Mouse (Mus musculus) lung, adult 2 months (tissue): ENCODE measurements around the gene Epb41l4b. TPM values are rescaled to one million over a fixed set of nuclear protein-coding genes. Genes with fewer than 3 reads are reported as not detected.

ENCODE experiments used
- DNase-seq: peaks from one replicate; pipeline ENCODE4 v3.0.0; 2022
- H3K4me1 ChIP-seq: fragments of 200-500 bp; 2 replicates; pipeline ENCODE4 v1.6.1; 2011; ENCODE audit warnings: low read length; ENCODE audit not compliant: control insufficient read depth, insufficient read depth
- H3K4me3 ChIP-seq: fragments of 200-500 bp; replicated peaks from 2 replicates; pipeline ENCODE3; 2011; ENCODE audit warnings: low read depth, mild to moderate bottlenecking, control low read depth, low read length; ENCODE audit errors: extremely low read depth
- CTCF ChIP-seq: fragments of 200-500 bp; IDR thresholded peaks from 2 replicates; pipeline ENCODE4 v1.5.1; 2011; ENCODE audit warnings: mild to moderate bottlenecking, low read length, control low read depth; ENCODE audit not compliant: insufficient read depth
- POLR2A ChIP-seq: fragments of 200-500 bp; IDR thresholded peaks from 2 replicates; pipeline ENCODE4 v1.6.1; 2011; ENCODE audit warnings: low read depth, mild to moderate bottlenecking, control low read depth, low read length, borderline replicate concordance; ENCODE audit errors: extremely low read depth
- WGBS: fragments of 180-500 bp; shearing (Covaris S2); methylation state at CpG from one replicate; pipeline ENCODE4 v1.1.7; 2018; 5-methylcytosine and 5-hydroxymethylcytosine counted together
- polyA plus RNA-seq: library from polyadenylated mRNA; depleted of rRNA; stranded (reverse); fragments of >200 nt; gene quantifications from 2 replicates; pipeline ENCODE4 v1.2.3, GENCODE M21; 2012

The Epb41l4b gene
- polyA plus RNA-seq, 1 experiment: 28.9 TPM

DNA sequence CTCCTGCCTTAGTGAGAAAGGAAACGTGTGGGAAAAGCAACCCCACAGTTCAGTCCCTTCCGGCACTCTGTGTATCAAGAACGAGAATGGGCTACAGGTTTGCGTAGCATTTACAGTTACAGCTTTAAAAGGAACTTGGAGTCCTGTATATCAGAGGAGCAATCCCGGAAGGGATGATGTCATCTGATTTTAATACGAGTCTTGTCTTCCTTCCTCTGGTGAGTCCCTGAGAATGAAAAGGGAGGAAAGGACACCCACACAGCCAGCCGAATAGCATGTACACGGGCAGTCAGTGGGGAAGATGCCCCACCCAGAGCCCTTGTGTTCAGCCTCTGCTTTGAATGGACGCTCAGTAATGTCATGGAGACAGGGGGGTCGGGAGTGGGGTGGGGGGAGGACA, 115.3 kb downstream of the Epb41l4b start:
- 27% methylated on average over 10 of the region's 10 CpGs for WGBS
- no peaks in the 10 kb centered on the region for H3K4me1 ChIP-seq
- no peak overlapping the region for H3K4me3 ChIP-seq
- no peak for TF ChIP-seq POLR2A
- DNase-seq: no peak

DNA sequence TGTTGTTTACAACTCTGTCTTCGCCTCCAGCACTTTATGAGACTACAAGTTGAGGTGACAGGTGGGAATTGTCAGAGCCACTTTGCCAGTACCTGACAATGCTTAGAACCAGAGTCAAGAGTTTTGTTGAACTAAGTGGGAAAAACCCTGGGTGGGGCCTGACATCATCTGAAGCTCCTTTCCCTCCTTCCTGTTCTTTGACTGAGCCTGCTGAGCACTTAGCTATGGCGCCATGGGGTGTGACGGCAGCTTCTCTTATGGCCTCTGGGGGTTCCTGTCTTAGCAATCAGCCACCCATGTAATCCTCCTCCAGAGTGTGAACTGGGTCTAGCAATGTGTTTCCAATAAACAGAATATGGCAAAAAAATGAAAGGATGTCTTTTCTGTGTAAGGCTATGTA, 119.7 kb downstream of the Epb41l4b start:
- DNase-seq: no peak
- no peak for TF ChIP-seq POLR2A
- no peak for TF ChIP-seq CTCF
- 58% methylated on average over 3 of the region's 3 CpGs for WGBS
- Histone ChIP-seq H3K4me1 (no peaks in the 10 kb centered on the region), H3K4me3 (no peak overlapping the region)

DNA sequence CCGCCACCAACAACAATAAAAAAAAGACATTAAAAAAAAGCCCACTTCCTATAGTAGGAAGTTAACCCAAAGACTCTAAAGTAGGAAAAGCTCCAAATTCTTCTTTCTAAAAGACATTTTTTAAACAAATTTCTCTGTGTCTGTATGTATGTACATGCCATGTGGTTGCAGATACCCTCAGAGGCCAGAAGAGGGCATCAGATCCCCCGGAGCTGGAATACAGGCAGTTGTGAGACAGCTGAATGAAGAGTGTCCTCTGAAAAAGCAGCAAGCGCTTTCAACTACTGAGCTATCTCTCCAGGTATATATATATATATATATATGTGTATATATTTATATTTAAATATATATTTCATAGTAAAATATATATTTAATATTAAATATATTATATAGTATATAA, 121.9 kb downstream of the Epb41l4b start:
- TF ChIP-seq POLR2A (no peak), CTCF (0 out of 2 replicates have a peak, but pooled peaks have one; percentile 10)
- 81% methylated on average over 3 of the region's 3 CpGs for WGBS
- DNase-seq: no peak
- H3K4me1 ChIP-seq: no peaks in the 10 kb centered on the region
- no peak overlapping the region for H3K4me3 ChIP-seq

DNA sequence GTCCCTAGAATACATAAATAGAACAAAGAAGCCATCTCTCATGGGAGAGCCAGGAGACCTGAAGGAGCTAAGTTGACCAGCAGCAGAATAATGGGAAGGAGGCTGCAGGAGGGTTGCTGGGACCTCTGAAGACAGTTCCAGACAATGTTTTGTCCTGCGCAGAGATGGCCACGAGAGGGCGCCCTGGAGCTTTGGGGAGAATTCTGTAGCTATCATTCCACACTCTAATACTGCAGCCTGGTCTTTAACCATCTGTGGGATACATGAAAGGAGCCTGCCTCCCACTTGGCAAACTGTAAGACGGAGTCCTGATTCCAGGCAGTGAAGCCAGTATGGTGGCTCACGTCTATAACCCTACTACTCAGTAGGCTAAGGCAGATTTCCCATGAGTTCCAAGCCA, 126.0 kb downstream of the Epb41l4b start:
- TF ChIP-seq CTCF (peak; percentile 81), POLR2A (no peak)
- peak; percentile 73 for DNase-seq
- Histone ChIP-seq H3K4me3 (no peak overlapping the region), H3K4me1 (no peaks in the 10 kb centered on the region)
- 29% methylated on average over 5 of the region's 5 CpGs for WGBS

DNA sequence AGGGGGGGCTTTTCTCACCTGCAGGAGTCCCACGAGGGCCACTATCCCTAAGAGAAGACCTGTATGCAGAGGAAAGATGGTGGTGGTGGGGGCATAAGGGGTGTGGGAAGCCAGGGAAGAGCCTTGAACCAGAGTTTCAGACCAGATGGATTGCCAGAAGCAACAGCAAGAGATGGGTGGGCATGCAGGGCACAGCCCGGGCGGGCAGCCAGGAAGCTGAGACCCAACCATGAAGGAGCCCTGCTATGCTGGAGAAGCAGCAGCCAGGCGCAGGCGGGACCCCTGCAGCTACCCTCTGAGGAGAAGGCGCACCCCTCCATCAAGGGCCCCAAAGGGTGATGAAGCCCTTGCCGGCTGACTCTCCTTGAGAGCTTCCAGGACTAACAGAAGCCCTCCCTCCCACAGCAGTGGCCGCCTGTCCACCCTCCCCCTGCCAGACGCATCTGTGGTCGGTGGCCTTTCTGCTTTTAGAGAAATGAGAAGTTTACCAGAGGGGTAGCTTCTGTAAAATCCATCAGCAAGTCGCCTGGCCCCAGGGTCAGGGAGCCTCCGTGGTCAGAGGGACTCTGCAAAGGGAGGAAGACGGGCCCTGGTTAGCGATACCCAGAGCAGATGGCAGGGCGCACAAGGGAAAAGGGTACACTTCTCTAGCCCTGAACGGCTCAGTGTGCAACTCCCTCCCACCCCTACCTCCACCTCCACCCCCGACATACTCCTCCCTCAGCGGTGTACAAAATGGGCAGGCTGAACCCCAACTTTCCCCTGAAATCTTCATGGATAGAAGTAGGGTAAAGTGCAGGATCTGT, 126.7 kb downstream of the Epb41l4b start:
- no peak for DNase-seq
- no peaks in the 10 kb centered on the region for H3K4me1 ChIP-seq
- no peak overlapping the region for H3K4me3 ChIP-seq
- TF ChIP-seq CTCF: no peak
- TF ChIP-seq POLR2A: no peak
- 52% methylated on average over 18 of the region's 18 CpGs for WGBS

DNA sequence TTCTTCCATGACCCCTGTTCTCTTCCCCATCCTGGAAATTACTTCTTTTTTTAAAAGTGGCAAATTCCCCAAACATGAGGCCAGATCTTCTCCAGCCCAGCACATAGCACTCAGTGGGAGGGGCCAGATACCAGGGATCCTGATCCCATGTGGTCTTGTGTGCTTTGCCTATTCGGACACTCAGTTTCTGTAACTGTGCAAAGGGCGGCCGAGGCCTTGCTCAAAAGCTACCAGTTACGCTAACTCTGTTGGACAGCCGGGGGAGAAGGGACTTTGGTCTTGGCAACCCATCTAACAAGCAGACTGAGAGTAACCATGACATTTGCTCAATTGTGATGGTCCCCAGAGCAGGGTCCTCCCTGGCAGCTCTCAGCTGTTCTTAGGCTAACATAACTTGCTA, 128.2 kb downstream of the Epb41l4b start:
- Histone ChIP-seq H3K4me3 (no peak overlapping the region), H3K4me1 (no peaks in the 10 kb centered on the region)
- WGBS: 86% methylated on average over 5 of the region's 5 CpGs
- no peak for DNase-seq
- TF ChIP-seq CTCF (no peak), POLR2A (no peak)

DNA sequence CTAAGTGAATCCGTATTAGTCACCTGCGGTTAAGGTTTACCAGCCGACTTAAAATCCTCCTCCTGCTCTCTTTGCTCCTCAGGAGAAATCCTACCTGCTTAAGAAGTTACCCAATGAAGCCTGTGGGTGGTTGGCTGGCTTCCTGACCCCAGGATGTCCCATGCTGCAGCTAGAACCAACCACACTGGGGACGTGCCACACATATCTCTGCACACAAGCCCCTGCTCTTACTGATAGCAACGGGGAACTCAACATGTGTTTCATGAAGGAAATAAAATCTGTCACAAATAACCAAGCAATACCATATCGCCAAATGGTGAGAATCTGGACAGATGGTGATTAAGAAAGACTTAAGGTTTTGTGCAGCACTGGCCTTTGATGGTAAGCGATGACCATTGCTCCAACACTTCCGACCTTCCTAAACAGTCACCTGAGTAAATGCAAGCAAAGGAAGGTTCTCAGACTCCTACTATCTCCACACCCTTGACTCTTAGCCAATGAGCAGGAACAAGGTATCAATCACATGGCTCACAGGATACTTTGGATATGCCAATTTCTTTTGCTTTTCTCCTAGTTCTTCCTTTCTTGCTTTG, 131.7 kb downstream of the Epb41l4b start:
- 59% methylated on average over 8 of the region's 8 CpGs for WGBS
- no peaks in the 10 kb centered on the region for H3K4me1 ChIP-seq
- TF ChIP-seq CTCF (no peak), POLR2A (no peak)
- no peak for DNase-seq
- H3K4me3 ChIP-seq: no peak overlapping the region

DNA sequence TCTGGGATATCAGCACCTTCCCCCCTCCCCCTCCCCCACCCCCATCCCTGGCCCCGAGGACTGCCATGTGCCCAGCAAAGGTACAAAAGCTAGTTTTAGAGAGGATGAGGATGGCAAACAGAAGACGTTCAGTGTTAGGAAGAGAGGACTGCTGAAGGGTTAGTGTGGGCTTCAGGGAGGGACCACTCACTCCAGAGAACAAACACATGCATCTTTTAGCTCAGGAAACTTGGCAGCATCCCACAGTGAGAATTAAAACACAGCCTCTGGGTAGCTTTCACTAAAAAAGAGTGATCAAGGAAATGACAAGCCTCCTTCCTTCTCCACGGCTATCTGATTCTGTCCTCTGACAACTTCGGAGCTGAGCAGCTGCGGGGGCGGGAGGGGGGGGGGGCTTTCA, 132.3 kb downstream of the Epb41l4b start:
- WGBS: 10% methylated on average over 6 of the region's 6 CpGs
- no peak for TF ChIP-seq POLR2A
- no peak for TF ChIP-seq CTCF
- no peaks in the 10 kb centered on the region for H3K4me1 ChIP-seq
- no peak overlapping the region for H3K4me3 ChIP-seq
- no peak for DNase-seq

DNA sequence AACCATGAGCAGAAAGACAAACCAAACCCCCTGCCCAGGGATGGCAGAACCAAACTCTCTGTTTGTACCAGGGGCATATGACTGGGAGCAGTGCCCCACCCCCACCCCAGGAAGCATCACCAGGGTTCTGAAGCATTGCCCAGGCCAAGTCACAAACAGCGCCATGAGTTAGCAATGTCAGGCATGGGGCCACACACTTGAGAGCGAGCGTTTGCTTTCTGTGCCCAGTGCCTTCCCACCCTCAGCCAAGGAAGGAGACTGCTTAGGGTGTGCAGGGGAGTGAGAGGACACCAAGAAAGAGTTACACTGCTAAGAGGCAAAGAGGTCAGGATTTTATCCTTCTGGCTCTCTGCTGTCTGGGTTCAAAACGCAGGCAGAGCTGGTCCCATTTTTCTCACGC, 132.8 kb downstream of the Epb41l4b start:
- H3K4me1 ChIP-seq: no peaks in the 10 kb centered on the region
- DNase-seq: no peak
- 27% methylated on average over 5 of the region's 5 CpGs for WGBS
- no peak overlapping the region for H3K4me3 ChIP-seq
- TF ChIP-seq POLR2A (no peak), CTCF (no peak)

DNA sequence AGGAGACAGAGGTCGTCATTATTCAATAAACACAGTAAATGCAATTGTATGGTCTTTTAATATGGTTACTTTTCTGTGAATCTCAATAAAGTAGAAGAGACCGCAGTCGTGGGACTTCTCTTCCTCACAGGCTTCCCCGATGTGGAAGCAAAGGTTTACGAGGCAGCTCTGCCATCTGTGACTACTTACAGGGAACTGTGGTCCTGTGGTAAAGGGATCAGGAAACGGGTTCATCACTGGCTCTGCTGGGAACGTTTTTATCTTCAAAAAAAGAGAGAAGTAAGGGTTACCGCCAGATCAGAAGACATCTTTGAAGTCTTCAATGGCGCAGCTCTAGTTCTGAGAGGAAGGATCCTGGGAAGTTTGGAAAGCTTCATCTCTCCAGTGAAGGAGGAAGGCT, 135.5 kb downstream of the Epb41l4b start:
- no peak for TF ChIP-seq CTCF
- TF ChIP-seq POLR2A: no peak
- Histone ChIP-seq H3K4me1 (no peaks in the 10 kb centered on the region), H3K4me3 (no peak overlapping the region)
- WGBS: 70% methylated on average over 9 of the region's 9 CpGs
- DNase-seq: no peak
